Mouse (Mus musculus): ENCODE results near the gene Nudcd2. TPM values are rescaled to one million over a fixed set of nuclear protein-coding genes. Genes with fewer than 3 reads are reported as not detected.

Gene Nudcd2
- polyA plus RNA-seq, 1 experiment from 2014 or later = 69.9 TPM

DNA sequence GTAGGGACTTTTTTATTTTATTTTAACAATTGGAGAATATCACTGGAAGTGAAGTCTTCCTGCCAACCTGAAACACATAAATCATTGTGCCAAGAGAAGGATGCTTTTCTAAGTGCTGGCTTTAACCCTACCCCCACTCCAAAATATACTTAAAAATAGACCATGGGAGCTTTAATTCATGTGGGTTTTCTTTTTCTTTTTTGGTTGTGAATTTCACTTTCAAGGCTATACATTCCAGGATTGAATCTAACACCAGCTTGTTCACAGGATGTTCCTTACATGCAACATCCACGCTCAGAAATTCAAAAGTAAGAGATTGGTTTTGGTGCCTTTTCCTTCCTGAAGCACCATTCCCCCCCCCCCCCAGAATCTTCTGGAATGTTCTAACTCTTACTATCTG is 49.9 kb downstream of the Nudcd2 start:
- H3K9ac ChIP-seq (replicated peaks; ENCODE audit: low read depth, low read length) = no peak overlapping the region
- H3K36me3 ChIP-seq (ENCODE audit: control insufficient read depth, insufficient read depth) = no peaks in the 10 kb centered on the region
- no peak overlapping the region for H3K4me2 ChIP-seq (ENCODE audit: low read length)
- H3K4me3 ChIP-seq (replicated peaks; ENCODE audit: low read length) = no peak overlapping the region
- no peak for ATAC-seq
- no peak overlapping the region for H3K27ac ChIP-seq (ENCODE audit: low read length)
- 82% methylated on average over 1 of the region's 1 CpGs for WGBS
- H3K4me1 ChIP-seq (replicated peaks; ENCODE audit: control insufficient read depth, insufficient read depth, low read length) = no peaks in the 10 kb centered on the region
- no peaks in the 10 kb centered on the region for H3K27me3 ChIP-seq (replicated peaks; ENCODE audit: control insufficient read depth, insufficient read depth, low read length)
- H3K9me3 ChIP-seq (ENCODE audit: control insufficient read depth, low read length) = no peaks in the 10 kb centered on the region

GRCm38 (mm10) chr11:40784326-40784725 is 50.9 kb downstream of the Nudcd2 start:
- H3K4me1 ChIP-seq (replicated peaks; ENCODE audit: control insufficient read depth, insufficient read depth, low read length) = no peaks in the 10 kb centered on the region
- H3K4me2 ChIP-seq (ENCODE audit: low read length) = no peak overlapping the region
- 61% methylated on average over 8 of the region's 8 CpGs for WGBS
- ATAC-seq = peak; percentile 54
- peak overlapping the region; percentile 47 for H3K27ac ChIP-seq (ENCODE audit: low read length)
- H3K4me3 ChIP-seq (replicated peaks; ENCODE audit: low read length) = no peak overlapping the region
- H3K9me3 ChIP-seq (ENCODE audit: control insufficient read depth, low read length) = no peaks in the 10 kb centered on the region
- H3K27me3 ChIP-seq (replicated peaks; ENCODE audit: control insufficient read depth, insufficient read depth, low read length) = no peaks in the 10 kb centered on the region
- no peak overlapping the region for H3K9ac ChIP-seq (replicated peaks; ENCODE audit: low read depth, low read length)
- H3K36me3 ChIP-seq (ENCODE audit: control insufficient read depth, insufficient read depth) = no peaks in the 10 kb centered on the region

DNA sequence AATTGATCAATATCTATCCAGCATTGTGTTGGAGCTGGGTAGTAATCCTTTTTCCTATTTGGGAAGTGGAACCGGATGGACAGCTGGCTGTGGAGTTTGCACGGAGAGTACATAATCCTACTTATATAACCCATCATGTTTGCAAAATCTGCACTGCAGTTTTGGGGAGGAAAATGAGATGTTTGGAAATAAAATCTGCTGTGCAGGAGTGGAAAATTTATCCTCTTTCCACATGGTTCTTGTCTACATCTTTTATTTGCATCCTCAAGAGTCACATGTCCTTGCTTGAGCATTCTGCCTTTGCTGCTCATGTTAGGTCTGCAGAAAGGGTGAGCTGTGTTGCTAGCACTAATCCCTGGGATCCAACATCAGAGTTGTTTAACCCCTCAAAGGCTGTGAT is 53.4 kb downstream of the Nudcd2 start:
- no peaks in the 10 kb centered on the region for H3K4me1 ChIP-seq (replicated peaks; ENCODE audit: control insufficient read depth, insufficient read depth, low read length)
- no peak overlapping the region for H3K9ac ChIP-seq (replicated peaks; ENCODE audit: low read depth, low read length)
- H3K36me3 ChIP-seq (ENCODE audit: control insufficient read depth, insufficient read depth) = no peaks in the 10 kb centered on the region
- no peak overlapping the region for H3K4me2 ChIP-seq (ENCODE audit: low read length)
- WGBS = 79% methylated on average over 2 of the region's 2 CpGs
- H3K4me3 ChIP-seq (replicated peaks; ENCODE audit: low read length) = no peak overlapping the region
- H3K27ac ChIP-seq (ENCODE audit: low read length) = no peak overlapping the region
- no peak for ATAC-seq
- no peaks in the 10 kb centered on the region for H3K9me3 ChIP-seq (ENCODE audit: control insufficient read depth, low read length)
- no peaks in the 10 kb centered on the region for H3K27me3 ChIP-seq (replicated peaks; ENCODE audit: control insufficient read depth, insufficient read depth, low read length)

Other genes with a start within 250 kb of the Nudcd2 start
- gene Mat2b, start 38.5 kb upstream of the Nudcd2 start, polyA plus RNA-seq (2015; fragmentation: Nextera tagmentation; extraction: Ambion mirVana) = 79.9 and 95.1 TPM in 2 replicates
- gene Hmmr, start 245 bp upstream of the Nudcd2 start, polyA plus RNA-seq (2015; fragmentation: Nextera tagmentation; extraction: Ambion mirVana) = 16.8 and 19.1 TPM in 2 replicates
- gene Ccng1, start 21.6 kb downstream of the Nudcd2 start, polyA plus RNA-seq (2015; fragmentation: Nextera tagmentation; extraction: Ambion mirVana) = 32.2 and 38.0 TPM in 2 replicates